Comparison of ENCODE assay signal across 8 mouse cellular contexts in genomic region chr14:108912876-108913490, GRCm38 (mm10). TPM values are rescaled to one million over a fixed set of nuclear protein-coding genes. Genes with fewer than 3 reads are reported as not detected.
DNase-seq lines count a peak whose midpoint lies in the region; ATAC-seq lines count a peak whose summit lies in the region.

No protein-coding gene starts in this region.

- H3K9ac ChIP-seq in heart, embryonic 16.5 days (ENCODE audit: low read length), result no peak overlapping the region
- H3K9ac ChIP-seq in hindbrain, embryonic 12.5 days, result peak overlapping the region; percentile 79
- peak overlapping the region; percentile 68 for H3K9ac ChIP-seq in midbrain, embryonic 12.5 days (replicated peaks)

- DNase-seq in heart, adult 11 months, result no peak
- DNase-seq in cerebellum, adult 9-11 months, result peak; percentile 28
- DNase-seq in natural killer cell, adult 2 months (ENCODE audit: low spot score in 2 of 2), result no peak
- DNase-seq in kidney, adult 18-20 months, result no peak
- no peak for DNase-seq in thymus, postnatal 0 days (ENCODE audit: low spot score)

- no peaks in the 10 kb centered on the region for H3K9me3 ChIP-seq in heart, embryonic 16.5 days (replicated peaks; ENCODE audit: control insufficient read depth, low read length)
- no peaks in the 10 kb centered on the region for H3K9me3 ChIP-seq in hindbrain, embryonic 12.5 days (replicated peaks)
- H3K9me3 ChIP-seq in midbrain, embryonic 12.5 days, result no peaks in the 10 kb centered on the region

- peaks cover 34% of the 10 kb centered on the region for H3K27me3 ChIP-seq in heart, embryonic 16.5 days (ENCODE audit: control insufficient read depth, insufficient read depth, low read length)
- no peaks in the 10 kb centered on the region for H3K27me3 ChIP-seq in hindbrain, embryonic 12.5 days
- H3K27me3 ChIP-seq in midbrain, embryonic 12.5 days, result peaks cover 8% of the 10 kb centered on the region; the same call in 1 of the 2 replicates

- H3K36me3 ChIP-seq in heart, embryonic 16.5 days (ENCODE audit: control insufficient read depth, insufficient read depth), result no peaks in the 10 kb centered on the region
- H3K36me3 ChIP-seq in hindbrain, embryonic 12.5 days, result no peaks in the 10 kb centered on the region
- H3K36me3 ChIP-seq in midbrain, embryonic 12.5 days, result no peaks in the 10 kb centered on the region

- no peak overlapping the region for H3K27ac ChIP-seq in heart, embryonic 16.5 days (ENCODE audit: low read length)
- H3K27ac ChIP-seq in hindbrain, embryonic 12.5 days, result peak overlapping the region; percentile 93
- H3K27ac ChIP-seq in midbrain, embryonic 12.5 days (replicated peaks), result peak overlapping the region; percentile 90

- peak overlapping the region; percentile 79 for H3K4me2 ChIP-seq in heart, embryonic 16.5 days (ENCODE audit: low read depth, low read length)
- peak overlapping the region; percentile 81 for H3K4me2 ChIP-seq in hindbrain, embryonic 12.5 days (replicated peaks)
- H3K4me2 ChIP-seq in midbrain, embryonic 12.5 days (replicated peaks), result peak overlapping the region; percentile 85

- 4% methylated on average over 21 of the region's 21 CpGs for WGBS in heart, embryonic 16.5 days
- WGBS in hindbrain, embryonic 12.5 days, result 1% methylated on average over 21 of the region's 21 CpGs
- under 1% methylated on average over 21 of the region's 21 CpGs for WGBS in midbrain, embryonic 12.5 days

- ATAC-seq in heart, embryonic 16.5 days (replicated peaks; ENCODE audit: extremely low read depth, insufficient read depth, low FRiP score), result no peak
- no peak for ATAC-seq in hindbrain, embryonic 12.5 days (ENCODE audit: low FRiP score)
- no peak for ATAC-seq in midbrain, embryonic 12.5 days (ENCODE audit: low FRiP score, low read depth)

- peak overlapping the region; percentile 52 for H3K4me3 ChIP-seq in heart, embryonic 16.5 days (ENCODE audit: low read length)
- H3K4me3 ChIP-seq in hindbrain, embryonic 12.5 days, result peak overlapping the region; percentile 63
- peak overlapping the region; percentile 69 for H3K4me3 ChIP-seq in midbrain, embryonic 12.5 days

- H3K4me1 ChIP-seq in heart, embryonic 16.5 days (ENCODE audit: control insufficient read depth, insufficient read depth, low read length), result peaks cover 18% of the 10 kb centered on the region
- H3K4me1 ChIP-seq in hindbrain, embryonic 12.5 days, result peaks cover 11% of the 10 kb centered on the region
- H3K4me1 ChIP-seq in midbrain, embryonic 12.5 days, result peaks cover 30% of the 10 kb centered on the region

RNA-seq across cellular contexts. Expression of gene Slitrk1, which starts 1.0 kb away (rescaled TPM):
- 0.09 and 0.15 TPM in 2 replicates for polyA plus RNA-seq in heart, embryonic 16.5 days (2015; fragmentation: Nextera tagmentation; extraction: Ambion mirVana)
- 17.1 and 20.4 TPM in 2 replicates for polyA plus RNA-seq in hindbrain, embryonic 12.5 days (2016; fragmentation: Nextera tagmentation; extraction: Ambion mirVana)
- polyA plus RNA-seq in midbrain, embryonic 12.5 days (2016; fragmentation: Nextera tagmentation; extraction: Ambion mirVana), result 14.3 and 16.2 TPM in 2 replicates
- 0.03 TPM in 1 of 2 replicates, not detected in the other for polyA plus RNA-seq in thymus, postnatal 0 days (2015; fragmentation: Nextera tagmentation; extraction: Ambion mirVana)

Comparison
In these comparisons a context has a peak if more than half of its experiments do, and no peak if none do; other contexts are left out.
1. RNA of gene Slitrk1, which starts 1.0 kb away (polyA plus RNA-seq): 17.1 to 20.4 TPM in hindbrain, embryonic 12.5 days and 14.3 to 16.2 TPM in midbrain, embryonic 12.5 days; 0.09 to 0.15 TPM in heart, embryonic 16.5 days and 0.03 TPM in thymus, postnatal 0 days; every median in the first group is over 10 times any median in the second.
2. Peak in every context shown above with its lines, with median percentiles within 50 percentile points of each other: H3K4me2 ChIP-seq and H3K4me3 ChIP-seq.